Mouse (Mus musculus): ENCODE results near the gene Plk5. TPM values are rescaled to one million over a fixed set of nuclear protein-coding genes. Genes with fewer than 3 reads are reported as not detected.

Gene Plk5
- not detected in 2 replicates for total RNA-seq (2012; rRNA removed)
- total RNA-seq (2014; rRNA removed), result not detected in 2 replicates
- not detected in 2 replicates for polyA plus RNA-seq (2012; ENCODE audit: insufficient read length, low read depth)

DNA sequence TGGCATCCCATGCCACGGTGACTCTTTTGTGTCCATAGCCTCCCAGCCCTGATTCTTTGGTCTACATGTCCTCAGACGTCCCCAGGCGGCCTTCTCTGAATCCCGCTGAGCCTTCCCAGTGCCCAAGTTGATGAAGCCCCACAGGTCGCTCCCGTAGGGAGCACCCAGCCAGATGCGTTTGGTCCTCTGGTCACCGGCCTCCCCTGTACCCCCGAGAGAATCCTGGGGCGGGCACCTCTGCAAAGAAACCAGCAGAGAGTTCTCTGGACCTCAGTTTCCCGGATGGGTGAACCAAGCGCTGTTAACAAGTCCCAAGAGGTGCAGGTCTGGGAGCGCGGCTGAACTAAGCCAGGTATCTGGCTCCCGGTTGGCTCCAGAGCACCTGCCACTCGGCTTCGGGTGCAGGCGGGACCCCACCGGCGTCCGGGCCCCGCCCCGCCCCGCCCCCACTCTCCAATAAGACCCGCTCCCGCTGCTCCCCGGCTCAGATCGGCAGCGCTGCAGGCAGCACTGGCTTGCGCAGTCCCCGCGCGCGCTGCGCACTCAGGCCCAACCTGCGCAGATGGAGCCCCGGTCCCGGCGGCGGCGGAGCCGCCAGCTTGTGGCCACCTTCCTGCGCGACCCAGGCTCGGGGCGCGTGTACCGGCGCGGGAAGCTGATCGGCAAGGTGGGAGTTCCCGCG, at the start of gene Plk5:
Gene Plk5, plus strand, starts transcription at position 459 of the 682 bp plus-strand sequence.
- Histone ChIP-seq H3K4me2 (ENCODE audit: insufficient read depth, low read depth, poor library complexity, severe bottlenecking) (no peak within 1 kb of the TSS), H3K27ac (ENCODE audit: insufficient read depth, low read depth) (no peak within 1 kb of the TSS), H3K9ac (ENCODE audit: insufficient read depth, low read depth) (no peak within 1 kb of the TSS), H3K9me3 (replicated peaks; ENCODE audit: low read length) (peaks cover 17% of the 10 kb centered on the region), H3K79me2 (replicated peaks; ENCODE audit: control insufficient read depth, extremely low read depth, insufficient read depth, poor library complexity, severe bottlenecking) (no peaks in the 10 kb centered on the region), H3K36me3 (replicated peaks in 1 of 2; ENCODE audit: control insufficient read depth in 1 of 2, insufficient read depth in 1 of 2, low read length in 1 of 2) (no peaks in the 10 kb centered on the region), H3K4me1 (ENCODE audit: control insufficient read depth in 1 of 2, insufficient read depth in 2 of 2) (no peaks in the 10 kb centered on the region), H3K27me3 (replicated peaks) (peaks cover 87% of the 10 kb centered on the region), H3K4me3 (replicated peaks in 1 of 3; ENCODE audit: low read depth in 2 of 3, low read length in 2 of 3, poor library complexity in 1 of 3) (no peak within 1 kb of the TSS)
- in situ Hi-C loops (cut with MboI; ENCODE audit: low pct_ligation_motif_present, low pct_unique_long_range_greater_than_20kb, low sequenced_read_pairs), result no loop called here
- DNase-seq (ENCODE audit: extremely low read depth), result no peak
- dilution Hi-C loops (cut with MboI; ENCODE audit: extremely low pct_ligation_motif_present, extremely low pct_unique_long_range_greater_than_20kb, low sequenced_read_pairs), result no loop called here
- TF ChIP-seq IRF4 (IDR thresholded peaks at IDR 0.05; ENCODE audit: low read depth, low read length), result no peak
- TF ChIP-seq ZMIZ1 (IDR thresholded peaks at IDR 0.05; ENCODE audit: low read depth, low read length), result no peak
- no peak for TF ChIP-seq ELF1 (IDR thresholded peaks at IDR 0.05; ENCODE audit: low read depth, low read length)
- no peak for TF ChIP-seq E2F4 (IDR thresholded peaks at IDR 0.05; ENCODE audit: insufficient replicate concordance, low read depth, low read length)
- no peak for TF ChIP-seq CHD1 (IDR thresholded peaks at IDR 0.05; ENCODE audit: low read depth, low read length)
- TF ChIP-seq UBTF (IDR thresholded peaks at IDR 0.05; ENCODE audit: low read depth, low read length), result no peak
- no peak for TF ChIP-seq MEF2A (IDR thresholded peaks at IDR 0.05; ENCODE audit: borderline replicate concordance, low read depth, low read length)
- no peak for TF ChIP-seq NELFE (IDR thresholded peaks at IDR 0.05; ENCODE audit: low read depth, low read length)
- no peak for TF ChIP-seq POLR2A (IDR thresholded peaks at IDR 0.05; ENCODE audit: low read depth, low read length)
- no peak for TF ChIP-seq RAD21 (IDR thresholded peaks at IDR 0.05; ENCODE audit: low read depth, low read length)

DNA sequence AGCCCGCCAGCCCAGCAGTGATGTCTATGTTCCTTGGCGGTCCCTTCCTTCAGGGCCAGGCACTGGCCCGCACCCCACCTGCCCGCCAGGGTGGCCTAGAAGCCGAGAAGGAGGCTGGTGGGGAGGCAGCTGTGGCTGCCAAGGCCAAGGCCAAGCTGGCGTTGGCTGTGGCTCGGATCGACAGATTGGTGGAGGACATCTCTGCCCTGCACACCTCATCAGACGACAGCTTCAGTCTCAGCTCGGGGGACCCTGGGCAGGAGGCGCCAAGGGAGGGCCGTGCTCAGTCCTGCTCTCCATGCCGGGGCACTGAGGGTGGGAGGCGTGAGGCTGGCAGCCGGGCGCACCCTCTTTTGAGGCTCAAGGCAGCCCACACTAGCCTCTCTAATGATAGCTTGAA, 44.7 kb upstream of the Plk5 start:
- H3K79me2 ChIP-seq (replicated peaks; ENCODE audit: control insufficient read depth, extremely low read depth, insufficient read depth, poor library complexity, severe bottlenecking), result no peaks in the 10 kb centered on the region
- in situ Hi-C loops (cut with MboI; ENCODE audit: low pct_ligation_motif_present, low pct_unique_long_range_greater_than_20kb, low sequenced_read_pairs), result no loop called here
- no peak for DNase-seq (ENCODE audit: extremely low read depth)
- H3K9ac ChIP-seq (ENCODE audit: insufficient read depth, low read depth), result no peak overlapping the region
- no peak overlapping the region for H3K4me2 ChIP-seq (ENCODE audit: insufficient read depth, low read depth, poor library complexity, severe bottlenecking)
- H3K27ac ChIP-seq (ENCODE audit: insufficient read depth, low read depth), result no peak overlapping the region
- H3K27me3 ChIP-seq (replicated peaks), result peaks cover 32% of the 10 kb centered on the region
- no peak overlapping the region for H3K4me3 ChIP-seq (replicated peaks in 1 of 3; ENCODE audit: low read depth in 2 of 3, low read length in 2 of 3, poor library complexity in 1 of 3)
- H3K4me1 ChIP-seq (ENCODE audit: control insufficient read depth in 1 of 2, insufficient read depth in 2 of 2), result peaks cover 0 to 3% of the 10 kb centered on the region in 2 experiments; a peak in 2 of 4 replicates
- dilution Hi-C loops (cut with MboI; ENCODE audit: extremely low pct_ligation_motif_present, extremely low pct_unique_long_range_greater_than_20kb, low sequenced_read_pairs), result no loop called here
- H3K9me3 ChIP-seq (replicated peaks; ENCODE audit: low read length), result no peaks in the 10 kb centered on the region
- H3K36me3 ChIP-seq (replicated peaks in 1 of 2; ENCODE audit: control insufficient read depth in 1 of 2, insufficient read depth in 1 of 2, low read length in 1 of 2), result peaks cover 0 to 16% of the 10 kb centered on the region in 2 experiments
- TF ChIP-seq SMC3 (IDR thresholded peaks at IDR 0.05; ENCODE audit: low read depth, low read length) (no peak), ZKSCAN1 (IDR thresholded peaks at IDR 0.05; ENCODE audit: borderline replicate concordance, low read depth, low read length) (no peak), MYC (IDR thresholded peaks at IDR 0.05; ENCODE audit: low read depth, low read length) (no peak), CHD2 (IDR thresholded peaks at IDR 0.05; ENCODE audit: low read length) (no peak), SIN3A (IDR thresholded peaks at IDR 0.05; ENCODE audit: low read length) (no peak), RAD21 (IDR thresholded peaks at IDR 0.05; ENCODE audit: low read depth, low read length) (no peak), JUN (IDR thresholded peaks at IDR 0.05; ENCODE audit: insufficient read depth, low read depth, low read length) (no peak), NRF1 (IDR thresholded peaks at IDR 0.05; ENCODE audit: low read depth, low read length) (no peak), CHD1 (IDR thresholded peaks at IDR 0.05; ENCODE audit: low read depth, low read length) (no peak), RCOR1 (conservative IDR thresholded peaks at IDR 0.05; ENCODE audit: low read depth, low read length) (no peak), POLR2AphosphoS2 (IDR thresholded peaks at IDR 0.05; ENCODE audit: low read depth, low read length) (no peak), EP300 (IDR thresholded peaks at IDR 0.05; ENCODE audit: low read length) (no peak), MAX (IDR thresholded peaks at IDR 0.05; ENCODE audit: low read length) (no peak), POLR2A (IDR thresholded peaks at IDR 0.05; ENCODE audit: low read depth, low read length) (no peak), MAFK (IDR thresholded peaks at IDR 0.05; ENCODE audit: insufficient replicate concordance, low read length) (no peak), E2F4 (IDR thresholded peaks at IDR 0.05; ENCODE audit: insufficient replicate concordance, low read depth, low read length) (no peak), CTCF (conservative IDR thresholded peaks at IDR 0.05 in 1 of 2, IDR thresholded peaks at IDR 0.05 in 1 of 2; ENCODE audit: low read depth in 2 of 2, low read length in 2 of 2) (no peak), MXI1 (IDR thresholded peaks at IDR 0.05; ENCODE audit: low read depth, low read length) (no peak)

Data from CH12.LX (cell line).